Mouse (Mus musculus): ENCODE results near the gene Skint11. TPM values are rescaled to one million over a fixed set of nuclear protein-coding genes. Genes with fewer than 3 reads are reported as not detected.
"Not testable (repeated sequence)": the region's sequence is repeated elsewhere in the genome, so short reads cannot be mapped to it uniquely, and the experiment has no call there.

The Skint11 gene
- not detected in 2 replicates for polyA plus RNA-seq (2012; rRNA removed)

DNA sequence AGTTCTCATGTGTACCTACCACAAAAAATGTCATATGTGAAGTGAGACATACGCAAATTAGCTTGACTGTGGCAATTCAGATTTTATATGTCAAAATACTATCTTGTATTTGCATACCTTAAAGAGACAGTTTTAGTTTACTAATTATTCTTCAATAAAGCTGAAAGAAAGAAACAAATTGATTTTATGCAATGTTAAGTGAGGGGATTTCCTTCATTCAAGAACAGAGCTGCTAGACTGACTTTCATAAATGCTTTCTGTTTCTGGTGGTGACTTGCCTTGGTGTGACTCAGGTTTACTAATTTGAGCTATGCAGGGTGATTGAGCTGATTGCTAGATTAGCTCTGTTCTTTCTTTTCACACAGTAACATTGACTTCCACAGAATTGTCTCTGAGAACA lies at the start of gene Skint11:
Gene Skint11, plus strand, starts transcription at position 301 of the 400 bp plus-strand sequence.
- DNase-seq (ENCODE audit: low spot score): no peak

DNA sequence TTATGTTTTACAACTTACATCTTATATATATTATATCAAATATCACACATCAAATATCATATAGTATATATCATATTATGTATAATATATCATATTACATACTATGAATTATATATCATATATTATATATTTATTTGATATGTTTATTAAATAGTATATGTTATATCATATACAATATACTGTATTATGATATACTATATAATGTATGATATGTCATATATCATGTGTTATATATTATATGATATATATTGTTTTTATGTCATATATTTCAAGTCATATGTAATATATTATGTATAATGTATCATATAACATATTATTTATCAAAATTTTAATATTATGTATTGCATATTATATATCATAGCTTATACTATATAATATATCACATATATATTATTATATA lies 2.0 kb upstream of the Skint11 start:
- DNase-seq (ENCODE audit: low spot score): no peak

GRCm38 (mm10) chr4:114172898-114173297 lies 9.7 kb downstream of the Skint11 start:
- DNase-seq (ENCODE audit: low spot score): not testable (repeated sequence)

DNA sequence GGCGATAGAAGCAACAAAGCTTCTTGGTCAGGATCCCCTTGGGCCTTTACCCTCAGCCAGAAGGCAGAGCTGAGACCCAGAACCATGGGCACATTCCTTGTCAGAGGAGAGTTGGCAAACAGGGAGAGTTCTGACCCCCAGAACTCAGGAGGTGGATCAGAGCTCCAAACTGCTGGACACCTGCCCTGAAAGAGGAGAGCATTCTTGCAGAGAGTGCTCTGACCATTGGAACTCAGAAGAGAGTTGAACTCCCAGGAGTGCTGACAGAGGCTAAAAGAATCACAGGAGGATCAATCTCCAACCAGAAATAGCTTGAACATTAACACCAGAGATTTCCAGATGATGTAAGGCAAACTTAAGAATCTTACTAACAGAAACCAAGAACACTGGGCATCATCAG lies 93.7 kb downstream of the Skint11 start:
- not testable (repeated sequence) for DNase-seq (ENCODE audit: low spot score)

Other genes starting within 250 kb of the Skint11 start
- not detected in 2 replicates for gene Skint5, start 163.9 kb upstream of the Skint11 start, polyA plus RNA-seq (2012; rRNA removed)
- gene Trabd2b, start 243.3 kb downstream of the Skint11 start, polyA plus RNA-seq (2012; rRNA removed): 6.1 and 10.7 TPM in 2 replicates